Mouse (Mus musculus): ENCODE measurements around the gene Cpne6. TPM values are rescaled to one million over a fixed set of nuclear protein-coding genes. Genes with fewer than 3 reads are reported as not detected.

Cpne6 gene
- polyA plus RNA-seq, 1 experiment from 2014 or later, result 1.7 TPM

- Histone ChIP-seq H3K4me3 (ENCODE audit: low read depth, low read length) (no peak overlapping the region), H3K9me3 (ENCODE audit: control insufficient read depth, low read length) (no peaks in the 10 kb centered on the region), H3K4me1 (ENCODE audit: control insufficient read depth, insufficient read depth, low read length) (peaks cover 5% of the 10 kb centered on the region; the same call in 1 of the 2 replicates), H3K27me3 (ENCODE audit: control insufficient read depth, insufficient read depth, low read length) (no peaks in the 10 kb centered on the region), H3K27ac (ENCODE audit: low read depth, low read length) (no peak overlapping the region), H3K36me3 (ENCODE audit: control insufficient read depth, insufficient read depth, low read length) (peaks cover 3% of the 10 kb centered on the region; the same call in 1 of the 2 replicates), H3K4me2 (ENCODE audit: low read depth) (no peak overlapping the region), H3K9ac (ENCODE audit: low read length) (no peak overlapping the region)
- DNase-seq (ENCODE audit: low spot score) (no peak), ATAC-seq (ENCODE audit: insufficient read depth, low FRiP score, low TSS enrichment) (no peak)
- 93% methylated on average over 11 of the region's 11 CpGs for WGBS
Observed at GRCm38 (mm10) chr14:55563249-55563648, 53.0 kb downstream of the Cpne6 start.

- Histone ChIP-seq H3K36me3 (ENCODE audit: control insufficient read depth, insufficient read depth, low read length) (peaks cover 6% of the 10 kb centered on the region; the same call in 1 of the 2 replicates), H3K9me3 (ENCODE audit: control insufficient read depth, low read length) (no peaks in the 10 kb centered on the region), H3K27me3 (ENCODE audit: control insufficient read depth, insufficient read depth, low read length) (no peaks in the 10 kb centered on the region), H3K9ac (ENCODE audit: low read length) (no peak overlapping the region), H3K4me1 (ENCODE audit: control insufficient read depth, insufficient read depth, low read length) (peaks cover 5% of the 10 kb centered on the region; the same call in 1 of the 2 replicates), H3K4me2 (ENCODE audit: low read depth) (no peak overlapping the region), H3K27ac (ENCODE audit: low read depth, low read length) (no peak overlapping the region), H3K4me3 (ENCODE audit: low read depth, low read length) (no peak overlapping the region)
- 86% methylated on average over 3 of the region's 3 CpGs for WGBS
- no peak for ATAC-seq (ENCODE audit: insufficient read depth, low FRiP score, low TSS enrichment)
- DNase-seq (ENCODE audit: low spot score), result no peak
Observed at GRCm38 (mm10) chr14:55565748-55566147, 55.5 kb downstream of the Cpne6 start.

Other genes starting within 250 kb of the Cpne6 start
- 33.2 and 36.5 TPM in 2 replicates for gene Dhrs4, start 31.7 kb upstream of the Cpne6 start, polyA plus RNA-seq (2014; fragmentation: Nextera tagmentation; extraction: Ambion mirVana)
- gene Carmil3, start 19.8 kb upstream of the Cpne6 start, polyA plus RNA-seq (2014; fragmentation: Nextera tagmentation; extraction: Ambion mirVana), result 9.4 and 9.5 TPM in 2 replicates
- gene Nrl, start 14.5 kb downstream of the Cpne6 start, polyA plus RNA-seq (2014; fragmentation: Nextera tagmentation; extraction: Ambion mirVana), result not detected in 2 replicates
- gene Pck2, start 29.8 kb downstream of the Cpne6 start, polyA plus RNA-seq (2014; fragmentation: Nextera tagmentation; extraction: Ambion mirVana), result 14.5 and 14.7 TPM in 2 replicates
- gene Dcaf11, start 49.6 kb downstream of the Cpne6 start, polyA plus RNA-seq (2014; fragmentation: Nextera tagmentation; extraction: Ambion mirVana), result 84.4 and 85.1 TPM in 2 replicates
- 0.80 TPM in 1 of 2 replicates, not detected in the other for gene A730061H03Rik, start 50.0 kb downstream of the Cpne6 start, polyA plus RNA-seq (2014; fragmentation: Nextera tagmentation; extraction: Ambion mirVana)
- gene Fitm1, start 65.2 kb downstream of the Cpne6 start, polyA plus RNA-seq (2014; fragmentation: Nextera tagmentation; extraction: Ambion mirVana), result 4.7 and 6.8 TPM in 2 replicates
- 112 and 123 TPM in 2 replicates for gene Psme1, start 67.7 kb downstream of the Cpne6 start, polyA plus RNA-seq (2014; fragmentation: Nextera tagmentation; extraction: Ambion mirVana)
- gene Emc9, start 74.9 kb downstream of the Cpne6 start, polyA plus RNA-seq (2014; fragmentation: Nextera tagmentation; extraction: Ambion mirVana), result 6.0 and 7.6 TPM in 2 replicates
- 188 and 218 TPM in 2 replicates for gene Psme2, start 80.7 kb downstream of the Cpne6 start, polyA plus RNA-seq (2014; fragmentation: Nextera tagmentation; extraction: Ambion mirVana)
- gene Rnf31, start 81.3 kb downstream of the Cpne6 start, polyA plus RNA-seq (2014; fragmentation: Nextera tagmentation; extraction: Ambion mirVana), result 10.2 and 13.0 TPM in 2 replicates
- 5.7 and 5.9 TPM in 2 replicates for gene Irf9, start 93.1 kb downstream of the Cpne6 start, polyA plus RNA-seq (2014; fragmentation: Nextera tagmentation; extraction: Ambion mirVana)
- gene Rec8, start 107.6 kb downstream of the Cpne6 start, polyA plus RNA-seq (2014; fragmentation: Nextera tagmentation; extraction: Ambion mirVana), result 12.0 and 12.4 TPM in 2 replicates
- 99.2 and 104 TPM in 2 replicates for gene Ipo4, start 125.5 kb downstream of the Cpne6 start, polyA plus RNA-seq (2014; fragmentation: Nextera tagmentation; extraction: Ambion mirVana)
- gene Gm49378, start 127.5 kb downstream of the Cpne6 start, polyA plus RNA-seq (2014; fragmentation: Nextera tagmentation; extraction: Ambion mirVana), result 1.0 and 1.6 TPM in 2 replicates
- 64.2 and 65.8 TPM in 2 replicates for gene Tm9sf1, start 133.4 kb downstream of the Cpne6 start, polyA plus RNA-seq (2014; fragmentation: Nextera tagmentation; extraction: Ambion mirVana)
- 0.89 and 0.93 TPM in 2 replicates for gene Tssk4, start 139.7 kb downstream of the Cpne6 start, polyA plus RNA-seq (2014; fragmentation: Nextera tagmentation; extraction: Ambion mirVana)
- 65.5 and 65.7 TPM in 2 replicates for gene Mdp1, start 150.1 kb downstream of the Cpne6 start, polyA plus RNA-seq (2014; fragmentation: Nextera tagmentation; extraction: Ambion mirVana)
- gene Gmpr2, start 161.5 kb downstream of the Cpne6 start, polyA plus RNA-seq (2014; fragmentation: Nextera tagmentation; extraction: Ambion mirVana), result 53.1 and 66.7 TPM in 2 replicates
- 573 and 583 TPM in 2 replicates for gene Nedd8, start 161.7 kb downstream of the Cpne6 start, polyA plus RNA-seq (2014; fragmentation: Nextera tagmentation; extraction: Ambion mirVana)
- gene Tinf2, start 171.4 kb downstream of the Cpne6 start, polyA plus RNA-seq (2014; fragmentation: Nextera tagmentation; extraction: Ambion mirVana), result 50.7 and 61.2 TPM in 2 replicates
- gene Tgm1, start 203.5 kb downstream of the Cpne6 start, polyA plus RNA-seq (2014; fragmentation: Nextera tagmentation; extraction: Ambion mirVana), result 0.37 and 0.57 TPM in 2 replicates
- gene Rabggta, start 211.8 kb downstream of the Cpne6 start, polyA plus RNA-seq (2014; fragmentation: Nextera tagmentation; extraction: Ambion mirVana), result 26.5 and 29.3 TPM in 2 replicates
- gene Dhrs1, start 235.2 kb downstream of the Cpne6 start, polyA plus RNA-seq (2014; fragmentation: Nextera tagmentation; extraction: Ambion mirVana), result 68.6 and 76.8 TPM in 2 replicates
- 51.9 and 53.8 TPM in 2 replicates for gene Nop9, start 235.2 kb downstream of the Cpne6 start, polyA plus RNA-seq (2014; fragmentation: Nextera tagmentation; extraction: Ambion mirVana)
- 0.32 TPM in 1 of 2 replicates, not detected in the other for gene Cideb, start 248.0 kb downstream of the Cpne6 start, polyA plus RNA-seq (2014; fragmentation: Nextera tagmentation; extraction: Ambion mirVana)